Mouse (Mus musculus) midbrain, embryonic 15.5 days (tissue): ENCODE measurements at regions not wholly inside any gene's neighbourhood (a gene's known extent, or its start where the extent isn't known, plus 50 kb on each side); places are given as distances from the start of the nearest gene placed in this dataset.

Experiments
- ATAC-seq: fragments of 200-750 bp; cut with Nextera tagmentation; replicated peaks from 2 replicates; pipeline ENCODE4 v1.8.0; 2017; ENCODE audit warnings: moderate TSS enrichment
- H3K27ac ChIP-seq: fragments of 300-500 bp; sonication (generic); 2 replicates; pipeline ENCODE4 v1.5.1; 2015; ENCODE audit warnings: mild to moderate bottlenecking, inconsistent platforms
- H3K27me3 ChIP-seq: fragments of 300-500 bp; sonication (generic); replicated peaks from 2 replicates; pipeline ENCODE4 v1.6.1; 2015; ENCODE audit warnings: inconsistent platforms
- H3K36me3 ChIP-seq: fragments of 300-500 bp; sonication (generic); replicated peaks from 2 replicates; pipeline ENCODE4 v1.6.1; 2015; ENCODE audit warnings: inconsistent platforms
- H3K4me1 ChIP-seq: fragments of 300-500 bp; sonication (generic); 2 replicates; pipeline ENCODE4 v1.6.1; 2015; ENCODE audit warnings: inconsistent platforms
- H3K4me2 ChIP-seq: fragments of 300-500 bp; sonication (generic); 2 replicates; pipeline ENCODE4 v1.6.1; 2015; ENCODE audit warnings: inconsistent platforms, mild to moderate bottlenecking, moderate library complexity
- H3K4me3 ChIP-seq: fragments of 300-500 bp; sonication (generic); 2 replicates; pipeline ENCODE4 v1.5.1; 2015; ENCODE audit warnings: mild to moderate bottlenecking, inconsistent platforms
- H3K9ac ChIP-seq: fragments of 300-500 bp; sonication (generic); 2 replicates; pipeline ENCODE4 v1.6.1; 2015; ENCODE audit warnings: mild to moderate bottlenecking, inconsistent platforms
- H3K9me3 ChIP-seq: fragments of 300-500 bp; sonication (generic); 2 replicates; pipeline ENCODE4 v1.6.1; 2016; ENCODE audit warnings: inconsistent platforms
- WGBS: fragments of 180-500 bp; shearing (Covaris S2); methylation state at CpG from one replicate; pipeline ENCODE4 v1.1.7; 2015; ENCODE audit warnings: mixed read lengths; 5-methylcytosine and 5-hydroxymethylcytosine counted together

- 85% methylated on average over 17 of the region's 17 CpGs for WGBS
- Histone ChIP-seq H3K9ac (no peak overlapping the region), H3K27me3 (no peaks in the 10 kb centered on the region), H3K4me2 (no peak overlapping the region), H3K36me3 (no peaks in the 10 kb centered on the region), H3K4me3 (no peak overlapping the region), H3K4me1 (no peaks in the 10 kb centered on the region), H3K9me3 (no peaks in the 10 kb centered on the region), H3K27ac (no peak overlapping the region)
- no peak for ATAC-seq
These were observed 63.1 kb downstream of the Gm11011 start for GRCm38 (mm10) chr2:169524429-169524828.

DNA sequence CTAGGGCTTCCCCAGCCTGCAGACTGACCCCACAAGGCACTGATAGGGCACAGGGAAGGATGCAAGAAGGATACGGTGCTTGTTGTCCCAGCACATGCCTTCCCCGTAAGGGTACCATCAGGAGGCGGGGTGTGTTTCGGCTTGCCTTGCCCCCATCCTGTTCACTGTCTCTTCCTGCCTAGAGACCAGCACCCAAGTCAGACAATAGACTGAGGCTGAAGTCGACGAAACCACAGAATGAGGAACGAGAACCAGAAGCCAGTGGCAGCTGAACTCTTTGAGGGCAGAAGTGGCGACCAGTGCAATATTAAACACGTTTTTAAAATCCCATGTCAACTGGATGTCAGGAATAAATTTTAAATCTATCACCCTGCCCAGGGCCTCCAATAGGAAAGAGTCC lies 67.6 kb downstream of the Gm11011 start:
- Histone ChIP-seq H3K36me3 (no peaks in the 10 kb centered on the region), H3K27me3 (no peaks in the 10 kb centered on the region), H3K9ac (no peak overlapping the region), H3K4me3 (no peak overlapping the region), H3K4me2 (no peak overlapping the region), H3K4me1 (no peaks in the 10 kb centered on the region; the same call in 1 of the 2 replicates), H3K9me3 (no peaks in the 10 kb centered on the region), H3K27ac (no peak overlapping the region)
- ATAC-seq, result no peak
- WGBS, result 82% methylated on average over 9 of the region's 9 CpGs

GRCm38 (mm10) chr2:169515350-169515749 lies 72.2 kb downstream of the Gm11011 start:
- WGBS, result 73% methylated on average over 11 of the region's 11 CpGs
- Histone ChIP-seq H3K27ac (no peak overlapping the region), H3K9me3 (no peaks in the 10 kb centered on the region), H3K36me3 (no peaks in the 10 kb centered on the region), H3K4me2 (no peak overlapping the region), H3K4me1 (no peaks in the 10 kb centered on the region; the same call in 1 of the 2 replicates), H3K9ac (no peak overlapping the region), H3K27me3 (no peaks in the 10 kb centered on the region), H3K4me3 (no peak overlapping the region)
- no peak for ATAC-seq

- Histone ChIP-seq H3K4me1 (no peaks in the 10 kb centered on the region), H3K4me2 (no peak overlapping the region), H3K36me3 (no peaks in the 10 kb centered on the region), H3K27me3 (no peaks in the 10 kb centered on the region), H3K27ac (no peak overlapping the region), H3K9ac (no peak overlapping the region), H3K9me3 (no peaks in the 10 kb centered on the region), H3K4me3 (no peak overlapping the region)
- WGBS, result 95% methylated on average over 2 of the region's 2 CpGs
- no peak for ATAC-seq
These were observed 76.8 kb downstream of the Gm11011 start for GRCm38 (mm10) chr2:169510741-169511140.

GRCm38 (mm10) chr2:169509406-169509805 lies 78.1 kb downstream of the Gm11011 start:
- WGBS, result 85% methylated on average over 4 of the region's 4 CpGs
- H3K9ac ChIP-seq, result no peak overlapping the region
- H3K36me3 ChIP-seq, result no peaks in the 10 kb centered on the region
- no peaks in the 10 kb centered on the region for H3K4me1 ChIP-seq
- no peak overlapping the region for H3K4me3 ChIP-seq
- no peak overlapping the region for H3K27ac ChIP-seq
- no peaks in the 10 kb centered on the region for H3K9me3 ChIP-seq
- ATAC-seq, result no peak
- H3K4me2 ChIP-seq, result no peak overlapping the region
- no peaks in the 10 kb centered on the region for H3K27me3 ChIP-seq

- no peaks in the 10 kb centered on the region for H3K9me3 ChIP-seq
- H3K9ac ChIP-seq, result no peak overlapping the region
- no peaks in the 10 kb centered on the region for H3K27me3 ChIP-seq
- ATAC-seq, result no peak
- no peaks in the 10 kb centered on the region for H3K36me3 ChIP-seq
- 81% methylated on average over 11 of the region's 11 CpGs for WGBS
- H3K27ac ChIP-seq, result no peak overlapping the region
- no peak overlapping the region for H3K4me3 ChIP-seq
- H3K4me2 ChIP-seq, result no peak overlapping the region
- H3K4me1 ChIP-seq, result no peaks in the 10 kb centered on the region
These were observed 83.0 kb downstream of the Gm11011 start for GRCm38 (mm10) chr2:169504416-169505057.

- WGBS, result 87% methylated on average over 6 of the region's 6 CpGs
- Histone ChIP-seq H3K4me2 (no peak overlapping the region), H3K4me3 (no peak overlapping the region), H3K4me1 (no peaks in the 10 kb centered on the region), H3K27me3 (no peaks in the 10 kb centered on the region), H3K36me3 (no peaks in the 10 kb centered on the region), H3K27ac (no peak overlapping the region), H3K9me3 (no peaks in the 10 kb centered on the region), H3K9ac (no peak overlapping the region)
- ATAC-seq, result no peak
These were observed 84.0 kb downstream of the Gm11011 start for GRCm38 (mm10) chr2:169503598-169503958.

DNA sequence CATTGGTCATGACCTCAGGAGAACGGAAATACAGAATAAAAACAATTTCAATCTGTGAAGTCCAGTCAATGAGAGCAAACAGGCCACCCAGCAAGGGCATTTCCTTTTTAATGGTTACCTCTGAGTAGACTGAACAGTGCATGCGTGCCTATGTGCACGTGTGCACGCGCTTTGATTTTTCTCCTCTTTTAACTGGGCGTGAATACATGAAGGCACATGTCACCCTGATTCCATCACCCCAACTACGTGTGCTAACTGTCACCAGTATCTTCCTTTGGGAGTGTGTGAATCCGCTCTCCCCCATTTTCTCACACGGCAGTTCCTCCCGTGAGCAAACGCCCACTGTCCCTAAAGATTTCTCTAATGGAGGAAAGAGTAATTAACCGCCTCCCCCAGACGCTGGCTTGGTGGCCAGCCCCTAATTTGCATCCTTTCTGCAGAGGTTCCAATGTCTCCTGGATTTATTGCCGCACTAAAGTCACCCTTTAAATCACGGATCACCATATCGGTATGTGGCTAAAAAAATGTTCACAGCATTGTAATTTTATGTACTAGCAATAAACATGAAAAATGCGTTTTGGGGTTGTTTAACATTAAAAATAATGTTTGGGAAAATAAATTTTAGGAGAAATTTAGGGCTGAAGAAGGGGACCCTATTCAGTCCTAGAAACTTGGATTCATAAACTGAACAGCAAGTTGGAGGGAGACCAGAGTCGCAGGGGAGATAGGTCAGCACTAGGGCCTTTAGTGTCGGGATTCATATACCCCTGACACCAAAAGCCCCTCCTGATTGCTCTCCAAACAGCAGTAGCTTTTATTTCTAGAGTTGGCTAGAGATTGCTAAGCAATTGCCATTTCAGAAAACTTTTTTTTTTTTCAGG lies 84.6 kb downstream of the Gm11011 start:
- no peak for ATAC-seq
- Histone ChIP-seq H3K4me3 (no peak overlapping the region), H3K27me3 (no peaks in the 10 kb centered on the region), H3K4me2 (no peak overlapping the region), H3K36me3 (no peaks in the 10 kb centered on the region), H3K4me1 (no peaks in the 10 kb centered on the region), H3K9me3 (no peaks in the 10 kb centered on the region), H3K9ac (no peak overlapping the region), H3K27ac (no peak overlapping the region)
- WGBS, result 74% methylated on average over 19 of the region's 19 CpGs

- H3K27ac ChIP-seq, result no peak overlapping the region
- ATAC-seq, result no peak
- H3K4me1 ChIP-seq, result no peaks in the 10 kb centered on the region
- H3K27me3 ChIP-seq, result no peaks in the 10 kb centered on the region
- H3K9ac ChIP-seq, result no peak overlapping the region
- H3K36me3 ChIP-seq, result no peaks in the 10 kb centered on the region
- H3K4me3 ChIP-seq, result no peak overlapping the region
- no peaks in the 10 kb centered on the region for H3K9me3 ChIP-seq
- 65% methylated on average over 11 of the region's 11 CpGs for WGBS
- no peak overlapping the region for H3K4me2 ChIP-seq
These were observed 85.7 kb downstream of the Gm11011 start for GRCm38 (mm10) chr2:169501736-169502340.

GRCm38 (mm10) chr2:169495368-169495767 lies 92.2 kb downstream of the Gm11011 start:
- Histone ChIP-seq H3K27ac (no peak overlapping the region), H3K4me1 (peaks cover 10% of the 10 kb centered on the region), H3K36me3 (no peaks in the 10 kb centered on the region), H3K27me3 (no peaks in the 10 kb centered on the region), H3K9ac (no peak overlapping the region), H3K4me3 (no peak overlapping the region), H3K4me2 (no peak overlapping the region), H3K9me3 (no peaks in the 10 kb centered on the region)
- 91% methylated on average over 10 of the region's 10 CpGs for WGBS
- ATAC-seq, result no peak

- no peaks in the 10 kb centered on the region for H3K27me3 ChIP-seq
- no peak overlapping the region for H3K9ac ChIP-seq
- no peak overlapping the region for H3K4me3 ChIP-seq
- no peak overlapping the region for H3K4me2 ChIP-seq
- H3K4me1 ChIP-seq, result peaks cover 10% of the 10 kb centered on the region
- no peaks in the 10 kb centered on the region for H3K9me3 ChIP-seq
- no peak for ATAC-seq
- no peaks in the 10 kb centered on the region for H3K36me3 ChIP-seq
- 78% methylated on average over 11 of the region's 11 CpGs for WGBS
- no peak overlapping the region for H3K27ac ChIP-seq
These were observed 92.8 kb downstream of the Gm11011 start for GRCm38 (mm10) chr2:169494503-169495311.
